Mouse (Mus musculus) adrenal gland, postnatal 4 days (tissue): Measurements from ENCODE around the gene Pcsk6. TPM values are rescaled to one million over a fixed set of nuclear protein-coding genes. Genes with fewer than 3 reads are reported as not detected.
"Not testable (repeated sequence)": the region's sequence is repeated elsewhere in the genome, so short reads cannot be mapped to it uniquely, and the experiment has no call there.

Experiments used
- DNase-seq, 2 experiments: peaks; one replicate each; pipeline ENCODE4 v3.0.0; 2021 to 2022; ENCODE audit warnings: low spot score in 2 of 2, mixed read lengths in 2 of 2
- long read RNA-seq, 2 experiments: library from polyadenylated mRNA; stranded (forward); transcript quantifications; one replicate each; pipeline ENCODE4 v2.0.0; 2021
- total RNA-seq, 2 experiments: library from RNA; stranded (reverse); gene quantifications; 2 replicates each; pipeline ENCODE4 v1.2.3; 2021

The Pcsk6 gene
- total RNA-seq: 10 to 100 TPM; 15.9 to 18.9 TPM
- long read RNA-seq, experiment 1, full-length matches to known transcripts: 5 of 6 reads
- long read RNA-seq, experiment 1, partial matches to known transcripts: 1 of 6 reads
- long read RNA-seq, experiment 1, other reads (novel, unspliced or antisense): 0 of 6 reads
- long read RNA-seq, experiment 2, full-length matches to known transcripts: 6 of 9 reads
- long read RNA-seq, experiment 2, partial matches to known transcripts: 2 of 9 reads
- long read RNA-seq, experiment 2, other reads (novel, unspliced or antisense): 1 of 9 reads

DNA sequence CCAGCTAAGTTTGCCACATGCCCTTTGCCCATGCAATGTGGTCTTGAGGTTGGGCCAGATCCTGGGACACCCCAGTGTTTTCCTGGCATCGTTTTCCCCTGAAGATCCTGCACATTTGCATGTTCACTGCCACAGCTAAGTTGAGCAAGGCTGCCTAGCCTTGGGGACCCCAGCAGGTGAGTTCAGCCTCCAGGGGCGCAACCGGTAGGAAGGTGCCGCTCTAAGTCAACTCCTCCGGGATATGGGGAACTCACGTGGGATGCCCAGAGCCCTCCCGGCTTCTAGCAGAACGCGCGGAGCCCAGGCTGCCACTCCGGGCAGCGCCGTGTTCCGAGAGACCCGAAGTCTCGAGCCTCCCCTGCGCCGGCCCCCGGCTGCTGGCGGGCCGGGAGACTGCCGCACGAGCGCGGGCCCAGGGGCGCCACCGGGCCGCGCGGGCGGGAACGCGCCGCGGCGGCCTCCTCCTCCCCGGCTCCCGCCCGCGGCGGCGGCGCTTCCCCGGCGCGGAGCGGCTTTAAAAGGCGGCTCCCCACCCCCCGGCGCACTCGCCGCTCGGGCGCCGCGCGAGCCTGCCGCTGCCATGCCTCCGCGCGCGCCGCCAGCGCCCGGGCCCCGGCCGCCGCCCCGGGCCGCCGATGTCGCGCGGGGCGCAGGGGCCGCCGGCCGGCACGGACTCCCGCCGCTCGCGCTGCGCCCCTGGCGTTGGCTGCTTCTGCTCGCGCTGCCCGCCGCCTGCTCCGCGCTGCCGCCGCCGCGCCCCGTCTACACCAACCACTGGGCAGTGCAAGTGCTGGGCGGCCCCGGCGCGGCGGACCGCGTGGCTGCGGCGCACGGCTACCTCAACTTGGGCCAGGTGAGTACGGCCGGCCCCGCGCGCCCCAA is at the start of gene Pcsk6:
Gene Pcsk6, plus strand, starts transcription at position 144 of the 882 bp plus-strand sequence.
- no peak for DNase-seq

DNA sequence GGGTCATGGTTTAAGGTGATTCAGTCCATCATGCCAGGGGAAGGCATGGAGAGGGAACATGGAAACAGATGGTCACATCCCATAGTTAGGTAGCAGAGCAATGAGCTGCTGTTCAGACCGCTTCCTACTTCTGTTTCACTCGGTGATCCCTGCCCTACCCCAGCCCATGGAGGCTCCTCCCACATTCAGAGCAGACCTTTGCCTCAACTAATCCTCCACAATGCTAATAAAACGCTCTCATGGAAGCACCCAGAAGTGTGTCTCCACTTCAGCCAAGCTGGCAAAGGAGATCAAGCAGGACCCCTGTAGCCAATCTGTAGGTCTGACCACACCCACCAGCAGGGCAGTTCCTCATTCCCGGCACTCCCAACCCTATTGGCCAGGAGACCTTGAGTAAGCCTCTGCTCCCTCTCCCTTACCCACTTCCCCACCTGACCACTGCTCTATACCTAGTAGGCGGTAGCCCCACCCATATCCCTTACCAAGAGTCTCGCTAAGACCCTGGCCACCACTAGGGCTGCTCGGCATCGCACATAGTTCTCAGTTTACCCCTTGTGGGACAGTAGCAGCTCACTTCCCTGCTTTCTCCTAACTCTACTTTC is 47.8 kb upstream of the Pcsk6 start:
- no peak for DNase-seq

DNA sequence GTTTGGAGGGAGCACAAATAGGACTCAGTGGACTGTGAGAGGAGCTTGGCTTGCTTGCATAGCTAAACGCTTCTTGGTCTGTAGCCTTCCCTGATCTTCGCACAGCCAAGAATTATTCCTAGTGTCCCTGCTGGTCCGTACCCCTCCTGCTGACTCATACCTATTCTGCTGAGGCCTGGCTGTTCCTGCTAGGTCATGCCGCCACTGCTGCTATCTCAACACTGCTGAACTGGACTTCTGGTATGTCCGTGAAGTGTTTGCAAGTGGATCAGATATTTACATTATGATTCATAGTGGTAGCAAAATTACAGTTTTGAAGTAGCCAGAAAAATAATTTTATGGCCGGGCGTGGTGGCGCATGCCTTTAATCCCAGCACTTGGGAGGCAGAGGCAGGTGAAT is 44.0 kb upstream of the Pcsk6 start:
- no peak for DNase-seq

DNA sequence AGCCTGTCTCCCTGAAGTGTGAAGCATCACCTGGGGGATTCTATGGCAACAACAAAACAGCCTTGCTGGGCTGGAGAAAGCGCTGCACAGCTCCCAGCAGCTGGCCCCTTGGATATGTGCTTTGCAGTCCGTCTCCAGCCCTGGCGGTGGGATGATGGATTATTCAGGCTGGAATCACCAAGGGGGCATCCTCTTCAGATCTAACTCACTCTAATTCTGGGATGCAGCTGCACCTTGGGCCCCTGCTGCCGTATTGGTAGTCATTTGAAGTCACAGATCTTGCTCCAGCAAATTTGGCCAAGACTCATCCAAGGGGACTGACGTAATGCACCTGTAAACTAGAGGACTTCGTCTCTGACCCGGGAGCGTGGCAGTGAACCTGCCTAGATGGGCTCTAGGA is 41.1 kb upstream of the Pcsk6 start:
- no peak for DNase-seq

DNA sequence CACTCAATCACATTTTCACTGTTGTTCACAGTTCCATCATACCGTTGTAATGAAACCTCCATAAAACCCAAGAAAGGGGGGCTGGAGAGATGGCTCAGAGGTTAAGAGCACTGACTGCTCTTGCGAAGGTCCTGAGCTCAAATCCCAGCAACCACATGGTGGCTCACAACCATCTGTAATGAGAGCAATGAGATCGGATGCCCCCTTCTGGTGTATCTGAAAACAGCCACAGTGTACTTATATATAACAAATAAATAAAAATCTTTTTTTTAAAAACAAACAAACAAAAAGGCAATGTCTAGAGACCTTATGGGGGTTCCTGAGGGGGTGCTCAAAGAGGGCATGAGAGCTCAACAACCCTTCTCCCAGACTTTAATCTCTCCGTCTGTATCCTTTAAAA is 39.6 kb upstream of the Pcsk6 start:
- not testable (repeated sequence) for DNase-seq

DNA sequence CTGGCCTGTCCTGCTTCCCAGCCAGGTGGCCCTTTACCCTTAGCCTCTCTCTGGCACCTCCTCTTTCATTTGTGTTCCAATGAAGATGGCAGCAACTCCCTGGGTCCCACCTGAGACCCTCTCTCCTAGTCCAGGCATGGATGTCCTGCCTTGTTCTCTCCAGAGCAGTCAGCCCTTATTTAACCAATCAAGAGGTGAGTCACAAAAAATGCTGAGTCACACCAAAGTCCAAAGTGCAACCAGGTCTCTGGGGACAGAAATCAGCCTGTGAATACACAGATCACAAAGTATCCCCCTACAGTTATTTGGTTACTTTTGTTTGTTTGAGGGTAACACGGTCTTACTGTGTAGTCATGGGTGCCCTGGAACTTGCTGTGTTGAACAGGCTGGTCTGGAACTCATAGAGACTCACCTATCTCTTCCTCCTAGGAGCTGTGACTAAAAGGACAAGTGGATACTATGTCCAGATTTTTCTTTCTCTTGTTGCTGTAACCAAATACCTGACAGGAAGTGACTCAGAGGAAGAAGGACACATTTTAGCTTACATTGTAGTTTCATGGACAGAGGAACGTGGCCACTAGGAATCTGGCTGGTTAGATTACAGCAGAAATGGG is 38.9 kb upstream of the Pcsk6 start:
- DNase-seq: no peak

DNA sequence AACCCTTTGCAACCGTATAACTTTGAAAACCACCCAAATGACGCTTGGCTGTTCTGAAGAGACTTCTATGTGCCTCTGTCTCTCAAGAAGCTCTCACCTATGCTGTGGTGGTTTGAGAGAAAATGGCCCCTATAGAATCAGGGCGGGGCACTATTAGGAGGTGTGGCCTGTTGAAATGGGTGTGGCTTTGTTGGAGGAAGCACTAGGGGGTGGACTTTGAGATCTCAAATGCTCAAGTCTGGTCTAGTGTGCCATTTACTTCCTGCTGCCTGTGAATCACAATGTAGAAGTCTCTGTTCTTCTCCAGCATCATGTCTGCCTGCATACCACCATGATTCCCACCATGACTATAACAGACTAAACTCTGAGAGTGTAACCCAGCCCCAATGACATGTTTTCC is 21.8 kb upstream of the Pcsk6 start:
- DNase-seq: no peak

DNA sequence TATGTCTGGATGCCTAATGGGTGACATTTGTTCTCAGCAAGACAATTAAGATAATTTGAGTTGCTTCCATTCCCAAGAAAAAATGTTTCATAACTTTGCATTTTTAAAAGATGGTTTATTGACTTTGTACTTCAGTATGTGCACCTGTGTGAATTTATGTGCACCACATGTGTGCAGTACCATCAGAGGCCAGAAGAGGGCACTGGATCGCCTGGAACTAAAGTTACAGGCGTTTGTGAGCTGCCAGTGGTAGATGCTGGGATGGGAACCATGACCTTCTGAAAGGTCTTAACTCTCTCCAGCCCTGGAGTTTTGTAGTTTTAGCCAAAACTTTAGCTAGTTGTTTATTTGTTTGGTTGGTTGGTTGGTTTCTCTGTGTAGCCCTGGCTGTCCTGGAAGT is 18.3 kb upstream of the Pcsk6 start:
- DNase-seq: no peak

DNA sequence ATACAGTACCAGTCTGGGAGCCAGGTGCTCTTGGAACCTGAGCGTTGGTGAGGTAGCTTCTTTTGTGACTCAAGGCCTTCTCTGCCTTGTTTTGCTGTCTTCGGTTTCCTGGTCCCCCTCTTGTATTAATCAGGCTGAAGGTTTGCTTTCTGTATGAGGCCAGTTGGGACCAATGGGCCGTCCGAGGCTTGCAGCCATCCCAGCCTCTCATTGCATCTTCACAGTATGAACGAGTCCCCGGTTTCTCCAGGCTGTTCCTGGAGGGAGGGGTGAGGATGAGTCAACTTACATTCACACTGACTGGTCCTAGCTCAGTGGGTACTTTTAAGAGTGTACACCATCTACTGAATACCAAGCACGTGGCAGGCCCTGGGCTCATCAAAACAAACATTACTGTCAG is 553 bp upstream of the Pcsk6 start:
- no peak for DNase-seq

DNA sequence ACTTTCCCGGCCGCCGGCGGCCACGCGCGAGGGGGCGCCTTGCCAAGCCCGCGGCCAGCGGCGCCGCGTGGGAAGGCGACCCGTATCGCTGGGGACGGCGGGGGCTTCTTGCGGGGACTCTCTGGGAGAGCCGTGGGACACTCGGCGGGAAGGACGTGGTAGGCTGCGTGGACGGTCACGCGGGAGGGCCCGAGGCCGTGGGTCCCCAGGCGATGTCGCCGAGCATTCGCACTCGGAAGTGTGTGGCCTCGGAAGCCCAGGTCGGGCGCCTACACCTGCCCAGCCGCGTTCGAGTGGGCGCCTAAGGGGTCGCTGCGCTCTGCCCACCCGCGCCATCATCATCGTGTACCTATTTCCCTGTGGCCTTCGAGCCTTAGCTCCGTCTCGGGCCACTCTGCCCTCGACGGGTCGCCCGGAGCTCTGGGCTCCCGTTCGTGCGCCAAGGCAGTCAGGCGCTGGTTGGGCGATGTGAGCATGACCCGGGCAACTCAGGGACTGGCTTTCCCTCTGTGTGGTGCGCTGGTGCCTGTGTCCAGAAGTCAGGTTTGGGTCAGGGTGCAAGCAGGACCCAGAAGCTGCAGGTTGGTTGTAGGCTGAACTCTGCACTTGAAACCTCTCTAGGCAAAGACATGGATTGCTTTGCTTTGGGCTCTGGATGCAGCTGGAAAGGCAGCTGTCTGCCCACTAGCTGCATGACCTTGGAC is 1.1 kb downstream of the Pcsk6 start:
- no peak for DNase-seq

DNA sequence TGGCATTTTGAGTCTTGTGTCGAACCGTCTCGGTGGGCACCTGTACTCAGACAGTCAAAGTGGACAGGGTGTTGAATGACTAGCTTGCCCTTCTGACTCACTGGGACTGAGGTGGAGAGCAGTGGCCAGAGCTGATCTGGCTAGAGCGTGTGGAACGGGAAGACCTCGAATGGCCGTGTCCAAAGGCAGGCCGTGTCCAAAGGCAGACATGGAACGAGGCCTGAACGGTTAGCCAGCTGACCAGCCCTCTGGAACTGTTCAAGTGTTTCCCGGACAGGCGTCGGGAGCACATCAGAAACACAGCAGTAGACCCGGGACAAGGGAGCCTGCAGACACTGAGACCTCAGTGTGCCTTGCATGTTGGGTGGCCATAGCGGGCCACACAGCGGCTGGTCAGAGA is 7.6 kb downstream of the Pcsk6 start:
- no peak for DNase-seq

DNA sequence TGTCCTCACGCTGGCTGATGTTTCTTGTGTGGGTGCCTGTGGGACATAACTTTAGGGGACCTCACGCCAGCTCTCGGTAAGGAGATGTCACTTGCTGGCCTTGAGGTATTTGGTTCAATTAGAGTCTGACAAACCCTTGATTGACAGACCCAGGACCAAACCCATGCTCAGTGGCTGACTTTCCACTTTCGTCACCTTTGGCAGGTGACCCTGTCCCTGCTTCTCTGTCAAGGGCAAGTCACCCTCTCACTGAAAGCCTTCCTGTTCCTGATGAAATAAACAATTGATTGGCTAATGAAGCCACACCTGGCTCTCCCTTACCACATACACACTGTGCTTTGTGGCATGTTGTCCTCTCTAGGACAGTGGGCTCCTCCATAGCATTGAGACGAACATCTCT is 8.3 kb downstream of the Pcsk6 start:
- DNase-seq: no peak

DNA sequence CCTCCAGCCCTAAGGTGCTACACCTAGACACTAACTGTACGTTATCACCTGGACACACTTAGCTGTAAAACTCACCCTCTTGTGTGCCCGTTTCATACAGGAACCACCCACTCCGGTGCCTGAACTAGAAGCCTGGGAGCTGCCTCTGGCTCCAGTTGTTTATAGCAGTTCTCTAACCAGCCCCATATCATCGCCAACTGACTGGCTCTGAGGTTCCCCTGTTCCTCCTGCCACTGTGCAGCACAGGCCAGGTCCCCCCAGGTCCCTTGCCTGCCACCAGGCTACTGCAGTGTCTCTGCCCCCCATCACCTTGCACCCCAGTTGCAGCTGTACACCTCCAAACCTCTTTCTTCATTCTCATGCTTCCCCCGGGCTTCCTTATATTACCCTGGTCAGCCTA is 8.7 kb downstream of the Pcsk6 start:
- DNase-seq: no peak

DNA sequence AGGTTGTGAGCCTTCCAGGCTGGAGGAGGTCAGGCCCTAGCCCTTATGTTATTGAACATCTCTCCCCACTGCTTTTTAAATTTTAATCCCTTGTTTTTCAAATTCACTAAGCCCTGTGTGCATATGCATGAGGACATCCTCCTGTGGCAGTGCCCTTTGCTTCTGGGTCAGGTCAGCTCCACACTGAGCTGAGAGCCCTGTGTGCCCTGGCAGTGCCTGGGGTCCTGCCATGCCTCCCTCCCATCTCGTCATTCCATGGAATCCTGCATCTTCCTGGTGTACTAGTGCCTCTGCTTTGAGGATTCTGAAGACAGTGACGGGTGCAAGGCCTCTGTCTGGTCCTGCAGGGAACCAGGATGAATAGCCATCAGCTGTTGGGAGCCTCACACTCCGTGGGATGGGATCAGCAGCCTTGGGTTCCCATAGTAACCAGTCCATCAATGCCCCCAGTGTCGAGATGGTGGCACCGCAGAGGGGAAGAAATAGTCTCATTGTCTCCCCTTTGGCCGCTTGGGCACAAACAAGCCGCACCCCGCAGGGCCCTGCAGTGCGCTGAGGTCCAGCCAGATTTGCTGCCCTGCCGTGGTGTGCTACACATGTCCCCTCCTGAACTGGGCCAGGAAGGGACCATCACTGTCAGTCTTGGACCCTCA is 9.5 kb downstream of the Pcsk6 start:
- DNase-seq: no peak

DNA sequence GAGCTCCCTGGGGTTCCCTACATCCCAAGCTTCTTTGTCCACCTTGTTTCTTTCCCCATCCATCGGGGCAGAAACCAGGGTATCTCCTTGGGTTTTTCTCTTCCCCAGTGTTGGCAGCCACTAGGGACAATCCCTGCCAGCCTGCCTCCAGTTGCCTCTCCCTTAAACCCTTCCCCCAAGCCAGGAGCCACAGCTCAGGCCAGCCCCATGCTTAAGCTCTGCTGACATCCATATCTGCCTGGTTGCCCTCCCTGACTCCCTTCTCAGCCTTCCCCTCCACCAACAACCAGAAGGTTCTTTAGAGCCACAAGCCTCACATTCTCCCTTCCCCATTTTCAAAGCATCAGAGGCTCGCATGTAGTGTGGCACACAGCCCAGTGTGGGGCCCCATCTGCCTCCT is 10.3 kb downstream of the Pcsk6 start:
- no peak for DNase-seq

DNA sequence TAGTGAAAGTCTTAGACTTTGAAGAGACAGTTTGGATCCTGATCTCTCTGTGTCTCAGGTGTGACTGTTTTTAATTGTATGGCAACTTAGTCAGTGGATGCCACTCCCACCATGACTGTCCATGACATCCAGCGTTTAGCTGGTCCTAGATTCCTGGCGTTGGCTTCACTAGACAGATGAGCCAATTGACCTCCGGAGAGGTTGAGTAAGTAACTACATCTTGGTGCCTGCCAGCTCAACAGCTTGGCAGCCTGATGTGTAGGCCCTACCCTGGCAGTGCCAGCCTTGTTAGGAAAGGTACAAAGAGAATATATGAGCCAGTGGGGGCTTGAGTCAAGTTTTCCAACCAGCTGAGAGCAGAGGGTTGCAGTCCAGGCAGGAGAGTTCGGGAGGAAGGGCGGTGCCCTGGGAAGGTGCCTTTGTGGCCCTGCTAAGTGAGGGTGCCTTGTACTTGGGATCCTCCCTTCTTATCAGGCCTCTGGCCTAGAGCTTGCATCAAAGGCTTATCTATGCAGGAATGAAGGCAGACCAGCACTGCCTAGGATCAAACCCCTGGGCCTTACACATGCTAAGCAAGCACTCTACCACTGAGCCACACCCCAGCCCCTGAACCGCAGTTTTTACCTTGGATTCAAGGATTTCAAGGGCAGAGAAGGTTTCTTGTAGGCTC is 11.8 kb downstream of the Pcsk6 start:
- no peak for DNase-seq

DNA sequence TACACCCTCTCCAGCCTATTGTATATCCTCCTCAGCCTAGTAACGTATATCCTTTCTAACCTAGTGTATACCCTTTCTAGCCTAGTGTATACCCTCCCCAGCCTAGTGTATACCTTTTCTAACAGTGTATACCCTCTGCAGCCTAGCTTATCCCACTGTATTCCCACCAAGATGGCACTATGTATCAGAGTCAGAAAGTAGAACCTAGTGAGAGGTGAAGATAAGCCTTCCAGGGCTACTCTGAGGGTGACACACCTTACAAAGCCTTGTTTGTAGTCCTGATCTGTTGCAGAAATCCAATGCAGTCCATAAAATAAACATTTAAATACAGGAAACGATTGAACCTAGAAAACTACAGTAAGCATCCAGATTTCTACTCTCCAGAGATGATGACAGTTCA is 12.4 kb downstream of the Pcsk6 start:
- DNase-seq: no peak

DNA sequence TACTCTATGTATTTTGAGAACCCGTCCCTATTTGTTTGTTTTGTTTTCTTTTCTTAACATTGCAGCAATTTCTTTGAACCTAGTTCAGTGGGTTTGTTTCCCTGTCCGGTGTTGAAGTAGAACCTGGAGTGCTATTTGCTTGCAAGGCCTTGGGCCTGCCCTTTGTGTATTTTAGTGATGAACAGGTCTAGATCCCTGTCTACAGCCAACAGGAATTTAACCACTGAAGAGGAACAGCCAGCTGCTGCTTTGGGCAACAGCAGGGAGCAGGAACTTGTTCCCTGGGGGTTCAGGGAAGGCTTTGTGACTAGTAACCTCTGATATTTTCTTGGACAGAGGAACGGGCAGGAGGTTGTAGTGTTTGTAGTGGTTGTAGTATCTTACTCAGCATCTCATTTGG is 15.1 kb downstream of the Pcsk6 start:
- no peak for DNase-seq

DNA sequence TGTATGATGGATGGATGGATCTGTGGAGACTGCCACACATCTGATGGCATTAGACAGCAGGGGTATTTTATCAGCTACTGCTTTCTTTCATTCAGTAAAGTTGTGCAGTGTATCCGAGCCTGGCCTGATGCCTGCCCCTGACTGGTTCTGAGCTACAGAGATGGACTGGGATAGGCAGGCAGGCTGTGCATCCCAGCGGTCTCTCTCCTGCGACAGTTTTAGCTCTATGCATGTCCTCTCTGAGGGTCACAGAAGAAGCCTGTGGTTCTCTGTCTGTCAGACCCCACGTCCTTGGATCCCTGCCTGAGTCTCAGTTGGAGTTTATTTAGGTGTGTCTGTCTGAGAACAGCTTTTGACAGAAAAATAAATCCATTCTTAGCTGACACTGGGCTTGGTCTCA is 16.7 kb downstream of the Pcsk6 start:
- no peak for DNase-seq

DNA sequence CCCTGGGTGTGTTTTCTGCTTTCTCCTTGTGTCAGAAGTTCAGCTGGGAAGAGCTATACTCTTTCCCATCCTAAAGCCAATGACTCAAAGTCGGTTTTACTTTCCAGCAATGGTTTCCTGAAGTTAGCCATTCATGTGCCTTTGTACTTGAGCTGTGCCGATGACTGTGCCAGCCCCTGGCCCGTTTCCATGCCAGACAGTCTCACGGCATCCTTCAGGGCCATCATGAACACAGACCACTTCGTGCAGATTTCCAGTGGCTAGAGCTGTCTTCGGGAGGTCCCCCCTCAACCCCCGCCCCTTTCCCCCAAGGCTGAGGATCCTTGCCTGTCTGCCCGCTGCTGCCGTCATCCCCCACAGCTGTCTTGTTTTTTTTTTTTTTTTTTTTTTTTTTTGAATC is 17.8 kb downstream of the Pcsk6 start:
- DNase-seq: no peak
